Mouse (Mus musculus): ENCODE measurements around the gene Lyrm9. TPM values are rescaled to one million over a fixed set of nuclear protein-coding genes. Genes with fewer than 3 reads are reported as not detected.
A peak's percentile ranks its signal among the peaks of the same experiment; 100 is the strongest.

Gene Lyrm9
- polyA plus RNA-seq (2012; rRNA removed): 22.4 and 24.9 TPM in 2 replicates

- Histone ChIP-seq H3K4me3 (ENCODE audit: insufficient read depth, low read depth, low read length) (peak within 1 kb of the TSS; percentile 73), H3K36me3 (ENCODE audit: control insufficient read depth, insufficient read depth, low read length) (no peaks in the 10 kb centered on the region), H3K4me1 (ENCODE audit: control insufficient read depth, insufficient read depth, low read length) (peaks cover 7% of the 10 kb centered on the region), H3K27ac (ENCODE audit: insufficient read depth, low read depth, low read length) (peak within 1 kb of the TSS; percentile 69; the same call in 1 of the 2 replicates), H3K27me3 (replicated peaks; ENCODE audit: control insufficient read depth, insufficient read depth, low read length) (no peaks in the 10 kb centered on the region)
- DNase-seq: peak; percentile 96
- TF ChIP-seq POLR2A (IDR thresholded peaks at IDR 0.05; ENCODE audit: low read depth, low read length) (no peak), CTCF (conservative IDR thresholded peaks at IDR 0.05; ENCODE audit: insufficient read depth, insufficient read length, low read depth, low read length) (peak; percentile 80)
- under 1% methylated on average over 51 of the region's 51 CpGs for WGBS
Observed at GRCm38 (mm10) chr11:78826442-78827013, at the start of gene Lyrm9. Gene Lyrm9, plus strand, starts transcription at chr11:78826584.

- Histone ChIP-seq H3K4me1 (ENCODE audit: control insufficient read depth, insufficient read depth, low read length) (no peaks in the 10 kb centered on the region), H3K36me3 (ENCODE audit: control insufficient read depth, insufficient read depth, low read length) (no peaks in the 10 kb centered on the region), H3K4me3 (ENCODE audit: insufficient read depth, low read depth, low read length) (no peak overlapping the region), H3K27me3 (replicated peaks; ENCODE audit: control insufficient read depth, insufficient read depth, low read length) (no peaks in the 10 kb centered on the region), H3K27ac (ENCODE audit: insufficient read depth, low read depth, low read length) (no peak overlapping the region)
- peak; percentile 87 for DNase-seq
- TF ChIP-seq CTCF (conservative IDR thresholded peaks at IDR 0.05; ENCODE audit: insufficient read depth, insufficient read length, low read depth, low read length) (no peak), POLR2A (IDR thresholded peaks at IDR 0.05; ENCODE audit: low read depth, low read length) (no peak)
- 55% methylated on average over 10 of the region's 10 CpGs for WGBS
Observed at GRCm38 (mm10) chr11:78777851-78778680, 48.3 kb upstream of the Lyrm9 start.

DNA sequence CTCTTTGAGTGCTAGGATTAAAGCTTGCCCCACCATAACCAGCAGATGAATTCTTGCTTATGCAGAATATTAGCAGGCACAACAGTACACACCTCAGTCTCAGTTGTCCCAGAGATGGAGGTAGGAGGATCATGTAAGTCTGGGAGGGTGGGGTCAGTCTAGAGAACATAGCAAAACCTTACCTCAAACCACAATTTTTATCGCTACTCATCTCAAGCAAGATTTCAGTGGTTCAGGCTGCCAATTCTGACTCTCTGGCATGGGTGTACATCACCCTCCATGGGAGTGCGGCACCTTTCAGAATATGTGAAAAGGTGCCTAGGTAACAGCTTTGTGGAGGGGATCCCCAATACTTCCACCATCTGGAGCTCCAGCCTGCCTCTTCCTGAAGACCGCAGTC, 46.4 kb upstream of the Lyrm9 start:
- Histone ChIP-seq H3K27ac (ENCODE audit: insufficient read depth, low read depth, low read length) (no peak overlapping the region), H3K4me1 (ENCODE audit: control insufficient read depth, insufficient read depth, low read length) (no peaks in the 10 kb centered on the region), H3K27me3 (replicated peaks; ENCODE audit: control insufficient read depth, insufficient read depth, low read length) (no peaks in the 10 kb centered on the region), H3K36me3 (ENCODE audit: control insufficient read depth, insufficient read depth, low read length) (no peaks in the 10 kb centered on the region), H3K4me3 (ENCODE audit: insufficient read depth, low read depth, low read length) (no peak overlapping the region)
- WGBS: 99% methylated on average over 3 of the region's 3 CpGs
- DNase-seq: no peak
- no peak for TF ChIP-seq CTCF (conservative IDR thresholded peaks at IDR 0.05; ENCODE audit: insufficient read depth, insufficient read length, low read depth, low read length)
- TF ChIP-seq POLR2A (IDR thresholded peaks at IDR 0.05; ENCODE audit: low read depth, low read length): no peak

DNA sequence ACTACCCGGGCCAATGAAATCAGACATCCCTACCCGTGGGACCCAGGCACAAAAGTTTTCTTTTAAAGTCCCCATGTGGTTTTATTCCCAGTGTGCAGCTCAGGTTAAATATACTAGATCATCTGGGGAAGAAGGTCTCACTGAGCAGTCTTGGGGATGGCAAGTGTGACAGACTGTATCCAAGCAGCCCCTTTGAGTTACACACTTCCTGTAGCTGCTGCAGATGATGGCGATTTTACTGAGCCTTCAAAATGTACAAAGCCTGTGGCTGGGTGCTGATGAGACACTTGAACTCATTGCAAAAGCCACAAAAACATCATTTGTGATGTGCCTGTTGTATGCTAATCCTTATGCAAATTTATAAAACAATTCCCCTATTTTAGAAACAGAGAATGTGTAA, 45.8 kb upstream of the Lyrm9 start:
- Histone ChIP-seq H3K27ac (ENCODE audit: insufficient read depth, low read depth, low read length) (no peak overlapping the region), H3K36me3 (ENCODE audit: control insufficient read depth, insufficient read depth, low read length) (no peaks in the 10 kb centered on the region), H3K27me3 (replicated peaks; ENCODE audit: control insufficient read depth, insufficient read depth, low read length) (no peaks in the 10 kb centered on the region), H3K4me1 (ENCODE audit: control insufficient read depth, insufficient read depth, low read length) (no peaks in the 10 kb centered on the region), H3K4me3 (ENCODE audit: insufficient read depth, low read depth, low read length) (no peak overlapping the region)
- no peak for DNase-seq
- WGBS: 66% methylated on average over 3 of the region's 3 CpGs
- TF ChIP-seq POLR2A (IDR thresholded peaks at IDR 0.05; ENCODE audit: low read depth, low read length): no peak
- no peak for TF ChIP-seq CTCF (conservative IDR thresholded peaks at IDR 0.05; ENCODE audit: insufficient read depth, insufficient read length, low read depth, low read length)

- DNase-seq: no peak
- Histone ChIP-seq H3K27me3 (replicated peaks; ENCODE audit: control insufficient read depth, insufficient read depth, low read length) (no peaks in the 10 kb centered on the region), H3K36me3 (ENCODE audit: control insufficient read depth, insufficient read depth, low read length) (no peaks in the 10 kb centered on the region), H3K4me3 (ENCODE audit: insufficient read depth, low read depth, low read length) (no peak overlapping the region), H3K27ac (ENCODE audit: insufficient read depth, low read depth, low read length) (no peak overlapping the region), H3K4me1 (ENCODE audit: control insufficient read depth, insufficient read depth, low read length) (no peaks in the 10 kb centered on the region)
- TF ChIP-seq CTCF (conservative IDR thresholded peaks at IDR 0.05; ENCODE audit: insufficient read depth, insufficient read length, low read depth, low read length): no peak
- TF ChIP-seq POLR2A (IDR thresholded peaks at IDR 0.05; ENCODE audit: low read depth, low read length): no peak
- 74% methylated on average over 5 of the region's 5 CpGs for WGBS
Observed at GRCm38 (mm10) chr11:78782326-78782725, 44.1 kb upstream of the Lyrm9 start.

- Histone ChIP-seq H3K4me3 (ENCODE audit: insufficient read depth, low read depth, low read length) (no peak overlapping the region), H3K27ac (ENCODE audit: insufficient read depth, low read depth, low read length) (no peak overlapping the region), H3K27me3 (replicated peaks; ENCODE audit: control insufficient read depth, insufficient read depth, low read length) (no peaks in the 10 kb centered on the region), H3K36me3 (ENCODE audit: control insufficient read depth, insufficient read depth, low read length) (no peaks in the 10 kb centered on the region), H3K4me1 (ENCODE audit: control insufficient read depth, insufficient read depth, low read length) (no peaks in the 10 kb centered on the region)
- no peak for DNase-seq
- 69% methylated on average over 9 of the region's 9 CpGs for WGBS
- TF ChIP-seq CTCF (conservative IDR thresholded peaks at IDR 0.05; ENCODE audit: insufficient read depth, insufficient read length, low read depth, low read length) (no peak), POLR2A (IDR thresholded peaks at IDR 0.05; ENCODE audit: low read depth, low read length) (no peak)
Observed at GRCm38 (mm10) chr11:78782791-78783347, 43.5 kb upstream of the Lyrm9 start.

DNA sequence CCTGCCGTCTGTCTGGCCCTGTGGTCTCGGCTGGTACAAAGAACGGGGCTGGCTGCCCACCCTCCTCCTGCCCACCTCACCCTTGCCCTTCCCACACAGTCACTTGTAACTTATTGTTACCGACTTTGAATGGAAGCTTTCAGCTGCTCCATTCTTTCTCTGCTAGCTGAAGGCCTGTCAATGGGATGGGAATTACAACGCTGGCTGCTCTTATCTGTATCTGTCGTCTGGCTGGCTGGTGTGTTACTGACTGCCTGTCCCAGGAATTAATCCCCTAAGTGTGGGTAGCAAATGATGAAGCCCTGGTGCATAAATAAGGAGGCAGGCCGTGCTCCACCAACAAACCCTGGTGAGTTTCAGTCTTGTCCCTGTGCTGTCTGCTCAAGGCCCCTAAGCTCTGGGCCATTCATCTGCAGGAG, 40.4 kb upstream of the Lyrm9 start:
- no peak overlapping the region for H3K4me3 ChIP-seq (ENCODE audit: insufficient read depth, low read depth, low read length)
- no peaks in the 10 kb centered on the region for H3K27me3 ChIP-seq (replicated peaks; ENCODE audit: control insufficient read depth, insufficient read depth, low read length)
- DNase-seq: no peak
- TF ChIP-seq CTCF (conservative IDR thresholded peaks at IDR 0.05; ENCODE audit: insufficient read depth, insufficient read length, low read depth, low read length): no peak
- TF ChIP-seq POLR2A (IDR thresholded peaks at IDR 0.05; ENCODE audit: low read depth, low read length): no peak
- H3K27ac ChIP-seq (ENCODE audit: insufficient read depth, low read depth, low read length): no peak overlapping the region
- H3K36me3 ChIP-seq (ENCODE audit: control insufficient read depth, insufficient read depth, low read length): no peaks in the 10 kb centered on the region
- WGBS: 81% methylated on average over 7 of the region's 7 CpGs
- no peaks in the 10 kb centered on the region for H3K4me1 ChIP-seq (ENCODE audit: control insufficient read depth, insufficient read depth, low read length)
